Mouse (Mus musculus) left cerebral cortex, postnatal 10 days (tissue): ENCODE measurements at regions not wholly inside any gene's neighbourhood (a gene's known extent, or its start where the extent isn't known, plus 50 kb on each side); places are given as distances from the start of the nearest gene placed in this dataset.

ENCODE experiments used
- DNase-seq, 2 experiments: peaks; one replicate each; pipeline ENCODE4 v3.0.0; 2021 to 2022; ENCODE audit warnings: low spot score in 2 of 2, mixed read lengths in 1 of 2; ENCODE audit errors: extremely low spot score in 1 of 2
- intact Hi-C: fragments of 180-260 bp; cut with DNase I; formaldehyde crosslinking; loops from one replicate; pipeline ENCODE4 v1.15.1; 2025

DNA sequence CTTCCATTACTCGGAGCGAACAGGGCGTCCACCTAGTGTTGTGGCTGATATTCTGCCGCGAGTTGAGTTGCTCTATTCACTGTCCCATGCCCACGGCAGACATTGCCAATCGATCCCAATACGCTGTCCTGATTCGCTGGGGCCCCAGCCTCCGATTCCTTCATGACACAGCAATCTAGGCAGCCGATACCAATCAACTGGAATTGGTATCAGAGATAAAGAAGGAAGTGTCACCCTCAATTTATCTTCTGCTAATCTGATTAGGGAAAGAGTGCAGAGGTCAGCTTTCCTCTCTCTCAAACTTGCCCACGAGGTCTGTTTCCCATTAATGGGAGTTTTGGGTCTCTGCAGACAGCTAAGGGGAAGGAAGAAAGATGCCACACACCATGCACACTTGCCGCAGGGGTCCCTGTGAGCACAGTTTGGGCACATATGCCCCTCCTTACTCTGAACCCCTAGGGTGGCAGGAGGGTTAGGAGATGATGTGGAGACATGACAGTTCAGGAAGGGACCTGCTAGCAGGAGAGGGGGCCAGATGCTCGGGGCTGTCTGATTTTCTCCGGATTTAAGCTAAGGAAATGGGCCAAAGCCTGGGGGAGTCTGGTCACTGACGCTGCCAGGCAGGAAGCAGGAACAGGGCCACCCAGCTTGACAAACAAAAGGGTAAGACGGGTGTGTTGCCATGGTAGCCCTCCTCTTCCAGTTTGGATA lies 383.1 kb upstream of the Kazn start:
- intact Hi-C loops = no loop called here
- no peak for DNase-seq

DNA sequence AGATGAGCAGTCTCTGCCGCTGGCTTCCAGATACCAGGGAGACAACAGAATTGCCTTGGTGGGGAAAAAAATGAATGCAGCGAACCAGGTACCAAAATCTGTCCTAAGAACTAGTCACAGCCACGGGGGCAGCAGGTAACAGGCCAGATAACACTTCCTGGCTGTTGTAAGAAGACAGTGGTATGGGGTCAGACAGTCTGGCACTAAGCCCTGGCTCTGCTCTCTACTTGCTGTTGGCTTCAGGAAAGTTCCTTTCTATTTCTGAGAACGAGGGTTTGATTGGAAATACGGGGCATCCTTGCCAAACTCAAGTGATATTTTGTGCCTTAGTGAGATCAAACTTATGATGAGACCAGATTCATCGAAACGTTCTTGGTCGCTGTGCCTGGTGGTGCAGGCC lies 380.2 kb upstream of the Kazn start:
- intact Hi-C loops = no loop called here
- DNase-seq = no peak

DNA sequence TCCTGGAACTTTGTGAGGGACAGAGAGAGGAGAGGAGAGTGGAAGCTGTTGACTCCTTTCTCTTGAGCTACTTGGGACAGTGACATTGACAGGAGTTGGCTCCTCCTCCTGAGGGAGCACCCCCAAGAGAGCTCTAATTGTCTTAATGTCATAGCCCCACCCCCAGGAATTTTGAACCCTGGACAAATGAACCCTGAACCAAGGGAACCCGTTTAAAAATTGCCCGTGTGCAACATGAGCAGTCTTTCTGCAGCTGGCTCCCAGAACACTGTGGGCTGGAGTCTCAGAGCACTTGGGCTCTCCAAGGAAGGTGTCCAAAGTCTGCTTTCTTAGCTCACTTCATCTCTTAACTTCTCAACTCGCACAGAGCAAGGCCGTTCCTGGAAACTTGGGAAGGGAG lies 379.6 kb upstream of the Kazn start:
- intact Hi-C loops = no loop called here

DNA sequence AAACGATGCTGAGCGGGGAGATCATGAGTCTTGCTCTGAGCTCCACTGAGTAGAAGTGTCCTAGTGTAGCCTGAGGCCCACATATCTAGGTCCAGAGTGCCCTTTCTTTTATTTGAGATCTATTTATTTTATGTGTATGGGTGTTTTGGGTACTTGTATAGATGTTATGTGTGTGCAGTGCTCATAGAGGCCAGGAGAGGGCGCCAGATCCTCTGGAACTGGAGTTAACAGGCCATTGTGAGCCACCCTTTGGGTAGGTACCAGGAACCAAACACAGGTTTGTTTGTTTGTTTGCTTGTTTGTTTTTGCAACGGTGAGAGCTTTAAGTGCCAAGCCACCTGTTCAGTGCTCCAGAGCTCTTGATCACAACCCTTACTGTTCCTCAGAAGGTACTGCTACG lies 378.5 kb upstream of the Kazn start:
- no peak for DNase-seq
- intact Hi-C loops = no loop called here

More for the DNA sequence above, 379.6 kb upstream of the Kazn start:
- no peak for DNase-seq

DNA sequence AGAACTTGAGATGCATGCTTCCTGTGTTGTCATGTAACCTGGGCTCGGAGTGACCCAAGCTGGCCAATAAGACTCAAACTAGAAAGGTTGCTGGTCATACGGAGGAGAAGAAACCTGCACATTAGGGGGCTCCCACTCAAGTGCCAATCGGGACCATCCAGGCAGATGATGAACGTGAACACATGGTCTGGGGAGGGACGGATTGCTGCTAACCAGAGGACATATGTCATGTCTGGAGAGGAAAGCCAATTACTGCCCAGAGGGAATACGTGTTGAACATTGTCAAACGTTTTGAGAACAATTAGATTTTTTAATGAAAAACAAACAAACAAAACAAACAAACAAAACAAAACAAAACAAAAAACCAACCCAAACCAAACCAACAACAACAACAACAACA lies 377.7 kb upstream of the Kazn start:
- no peak for DNase-seq
- intact Hi-C loops = no loop called here

DNA sequence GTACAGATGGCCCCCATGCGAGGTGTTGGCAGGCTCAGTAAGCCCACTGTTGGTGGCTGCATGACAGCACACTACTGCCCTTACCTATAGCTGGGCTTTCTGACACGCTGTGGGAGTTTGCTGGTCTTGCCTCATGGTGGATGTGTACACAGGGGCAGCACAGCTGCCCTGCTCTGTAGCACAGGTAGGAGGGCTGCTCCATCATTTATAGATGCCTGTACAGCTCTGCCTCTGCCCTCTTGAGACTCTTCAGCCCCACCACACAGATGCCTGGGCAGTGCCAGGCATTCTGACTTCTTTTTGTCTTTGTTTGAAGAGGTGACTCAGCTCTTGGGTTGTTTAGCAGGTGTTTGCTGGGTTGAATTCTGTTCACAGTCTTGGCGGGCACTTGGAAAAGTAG lies 365.9 kb upstream of the Kazn start:
- DNase-seq = no peak
- intact Hi-C loops = no loop called here

DNA sequence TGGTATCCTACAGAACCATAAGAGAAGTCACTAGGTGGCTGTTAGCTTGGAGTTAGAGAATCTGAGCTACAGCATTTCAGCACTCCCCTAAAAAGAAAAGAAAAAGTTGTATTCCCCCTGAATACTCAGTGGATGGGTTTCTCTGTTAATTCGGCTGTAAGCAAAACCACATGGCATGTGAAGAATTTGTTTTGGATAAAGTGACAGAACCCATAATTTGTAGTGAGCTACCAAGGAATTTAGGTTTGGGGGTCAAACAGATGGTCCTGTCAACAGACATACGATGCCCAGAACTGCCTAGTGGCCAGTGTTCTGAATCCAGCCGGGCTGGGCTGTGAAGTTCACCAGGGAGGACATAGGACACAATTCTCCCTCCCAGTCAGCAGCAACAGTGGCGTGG lies 358.0 kb upstream of the Kazn start:
- no peak for DNase-seq
- intact Hi-C loops = no loop called here

DNA sequence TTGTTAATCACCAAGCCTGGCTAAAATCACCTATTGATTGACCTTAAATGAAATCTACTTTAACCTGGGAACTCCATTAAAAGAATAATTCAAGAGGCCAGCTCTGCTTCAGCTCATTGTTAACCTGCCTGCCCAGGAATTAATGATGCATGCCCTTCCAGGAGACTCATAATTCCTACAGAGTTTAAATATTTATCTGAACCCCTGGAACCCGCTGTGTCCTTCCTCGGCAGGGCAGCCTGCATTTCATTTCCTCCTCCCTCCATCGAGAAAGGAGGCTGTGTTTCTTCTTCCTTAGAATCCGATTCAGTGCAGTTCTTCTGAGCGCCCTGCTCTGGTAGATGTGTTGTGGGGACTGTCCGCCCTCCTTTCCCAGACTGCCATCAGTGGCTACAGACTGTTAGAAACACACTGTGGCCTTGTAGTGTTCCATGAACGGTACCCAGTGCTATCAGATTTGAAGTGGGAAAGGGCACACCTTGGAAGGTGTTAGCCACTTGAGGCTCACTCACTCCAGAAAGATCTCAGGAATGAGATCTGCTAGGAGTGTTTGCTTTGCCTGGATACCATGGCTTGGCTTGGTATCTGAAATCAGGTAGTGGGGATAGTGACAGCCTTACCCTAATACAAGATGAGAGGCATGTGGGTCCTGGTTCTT lies 350.0 kb upstream of the Kazn start:
- DNase-seq = no peak
- intact Hi-C loops = no loop called here

DNA sequence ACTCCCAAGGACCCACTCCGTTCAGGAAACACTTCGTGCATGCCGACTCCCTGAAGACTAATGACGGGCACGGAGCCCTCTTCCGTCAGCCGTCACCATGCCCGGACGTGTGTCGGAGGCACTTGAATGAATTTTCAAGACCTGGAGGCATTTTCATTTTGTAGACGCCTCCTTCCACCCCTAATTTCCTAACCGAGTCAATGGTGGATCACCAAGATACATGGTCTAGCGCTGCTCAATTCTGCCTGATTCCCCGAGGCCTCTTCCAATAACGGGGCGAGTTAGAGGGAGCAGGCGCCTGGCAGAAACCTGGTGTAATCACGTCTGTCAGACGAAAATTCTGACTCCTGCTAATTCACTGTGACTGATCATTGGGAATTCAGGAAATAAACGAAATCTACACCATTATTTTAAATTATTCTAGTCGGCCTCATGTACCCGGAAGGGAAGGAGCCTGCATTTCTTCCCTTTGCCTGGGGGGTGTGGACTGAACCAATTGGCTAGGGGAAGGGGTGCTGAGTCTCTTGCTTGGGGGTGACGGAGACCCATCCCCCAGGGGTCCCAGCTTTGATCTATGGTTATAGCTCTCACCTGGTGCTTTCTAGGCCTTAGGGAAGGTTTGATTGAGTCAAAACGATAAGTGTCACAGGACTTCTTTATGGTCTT lies 349.4 kb upstream of the Kazn start:
- no peak for DNase-seq
- intact Hi-C loops = no loop called here

DNA sequence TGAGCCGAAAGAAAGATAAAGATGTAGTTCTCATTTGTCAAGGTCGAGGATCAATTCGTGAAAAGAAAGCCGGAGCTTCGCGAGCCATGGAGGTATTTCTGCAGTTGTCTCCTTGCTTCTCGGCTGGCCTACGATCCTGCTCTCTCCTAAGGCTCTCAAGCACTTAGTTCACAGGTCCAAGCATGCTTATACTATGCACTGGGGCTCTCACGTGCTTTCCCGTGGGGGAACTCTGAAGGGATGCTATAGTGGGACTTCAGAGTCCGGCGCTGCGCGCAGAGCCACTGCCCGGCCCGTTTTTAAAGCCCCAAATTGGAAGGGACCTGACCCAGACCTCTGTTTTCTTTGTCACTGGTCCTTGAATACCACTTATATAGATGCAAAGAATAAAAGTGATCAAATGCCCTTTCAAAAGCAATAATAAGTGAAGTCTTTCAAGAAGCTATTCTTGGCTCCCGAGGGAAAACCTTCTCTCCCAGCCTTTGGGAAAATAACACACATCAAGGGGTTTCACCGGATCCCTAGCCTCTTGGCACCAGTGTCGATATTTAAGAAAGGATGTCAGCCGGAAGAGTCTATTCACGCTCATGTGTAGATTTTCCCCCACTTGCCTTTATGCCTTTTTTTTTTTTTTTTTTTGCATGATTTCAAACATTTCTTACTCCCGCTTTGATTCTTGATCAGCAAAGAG lies 348.3 kb upstream of the Kazn start:
- intact Hi-C loops = no loop called here
- DNase-seq = no peak

DNA sequence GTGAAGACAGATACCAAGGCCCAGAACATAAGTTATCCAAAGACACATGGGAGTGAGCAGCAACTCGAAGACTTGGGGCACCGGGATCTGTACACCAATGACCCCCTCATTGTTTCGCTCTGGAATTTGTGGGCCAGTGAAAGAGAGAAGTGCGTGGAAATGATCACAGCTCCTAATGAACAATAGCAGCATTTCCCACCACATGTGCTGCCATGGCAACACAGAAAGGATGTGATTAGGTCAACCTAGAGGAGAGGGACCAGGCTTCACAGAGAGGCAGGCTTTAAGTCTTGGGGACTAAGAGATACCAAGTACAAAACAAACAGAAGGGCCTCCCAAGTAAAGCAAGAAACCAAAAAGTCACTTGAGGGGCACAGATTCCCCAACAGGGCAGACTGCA lies 339.3 kb upstream of the Kazn start:
- DNase-seq = no peak

DNA sequence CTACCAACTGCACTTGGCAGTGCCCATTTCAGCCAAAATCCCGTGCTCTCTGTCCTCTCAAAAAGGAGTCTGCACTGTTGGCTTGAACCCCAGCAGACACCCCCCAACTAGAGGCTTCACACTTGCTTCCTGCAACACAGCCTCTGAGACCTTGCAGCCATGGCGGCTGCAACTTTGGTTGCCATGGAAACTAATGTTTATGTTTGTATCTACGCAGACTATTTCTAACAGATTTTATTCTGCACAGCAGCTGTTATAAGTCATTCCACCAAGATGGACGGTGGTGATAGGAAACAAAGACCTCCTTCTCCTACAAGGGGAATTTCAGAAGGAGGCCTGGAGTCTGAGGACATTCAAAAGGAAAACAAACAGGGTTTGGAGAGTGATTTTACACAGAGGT lies 338.3 kb upstream of the Kazn start:
- intact Hi-C loops = no loop called here
- no peak for DNase-seq

More for the DNA sequence above, 339.3 kb upstream of the Kazn start:
- intact Hi-C loops = no loop called here

DNA sequence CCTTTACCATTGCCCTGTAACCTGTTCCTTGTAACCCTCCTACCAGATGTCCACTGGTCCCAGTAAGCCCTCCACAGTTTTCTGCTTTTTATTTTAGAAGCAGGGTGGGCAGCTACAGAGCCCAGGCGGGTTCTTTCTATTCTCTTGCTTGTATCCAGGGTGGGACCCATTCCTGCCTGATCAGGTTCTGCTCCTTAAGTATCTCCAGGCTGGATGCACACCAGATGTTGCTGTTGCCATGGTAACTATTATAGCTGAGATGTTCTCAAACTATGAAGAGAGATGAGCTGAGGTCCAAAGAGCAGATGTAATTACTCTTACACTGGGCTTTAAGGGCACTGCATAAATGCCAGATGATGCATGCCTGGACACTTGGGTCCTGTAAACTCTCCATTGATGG lies 335.3 kb upstream of the Kazn start:
- intact Hi-C loops = no loop called here
- DNase-seq = no peak

DNA sequence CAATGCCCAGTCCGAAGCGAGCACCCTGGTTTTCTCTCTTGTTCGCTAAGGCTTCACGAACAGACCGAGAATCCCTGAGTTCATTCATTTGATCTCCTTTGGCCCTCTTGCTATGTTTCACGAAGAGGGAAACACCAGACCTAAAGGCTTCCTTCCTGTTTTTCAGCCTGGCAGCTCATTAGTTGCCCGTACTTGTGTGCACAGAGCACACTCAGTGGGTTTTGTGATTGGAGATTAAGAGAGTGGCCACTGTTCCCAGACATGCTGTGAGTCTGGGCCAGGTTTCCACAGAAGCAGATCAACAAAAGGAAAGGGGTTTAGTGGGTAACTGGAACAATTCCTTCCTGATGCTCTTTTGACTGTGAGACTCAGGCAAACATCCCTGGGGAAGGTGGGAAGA lies 331.5 kb upstream of the Kazn start:
- no peak for DNase-seq
- intact Hi-C loops = no loop called here

DNA sequence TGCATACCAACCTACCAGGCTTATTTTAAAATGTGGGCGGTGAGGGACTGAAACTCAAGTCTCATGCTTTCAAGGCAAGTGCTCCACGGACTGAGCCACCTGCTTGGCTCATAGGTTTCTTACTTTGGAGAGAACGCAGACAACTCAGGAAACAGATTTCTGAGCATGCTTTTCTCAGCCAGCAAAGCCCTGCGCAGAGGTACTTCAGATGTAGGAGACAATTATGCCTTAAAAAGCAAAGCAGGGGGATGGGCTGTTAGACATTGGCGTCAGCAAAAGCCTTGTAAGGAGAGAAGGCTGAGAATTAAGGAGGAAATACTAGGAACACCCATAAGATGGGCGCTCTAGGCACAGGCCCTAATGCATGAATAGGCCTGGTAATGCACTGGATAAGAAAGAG lies 329.4 kb upstream of the Kazn start:
- intact Hi-C loops = no loop called here
- no peak for DNase-seq

DNA sequence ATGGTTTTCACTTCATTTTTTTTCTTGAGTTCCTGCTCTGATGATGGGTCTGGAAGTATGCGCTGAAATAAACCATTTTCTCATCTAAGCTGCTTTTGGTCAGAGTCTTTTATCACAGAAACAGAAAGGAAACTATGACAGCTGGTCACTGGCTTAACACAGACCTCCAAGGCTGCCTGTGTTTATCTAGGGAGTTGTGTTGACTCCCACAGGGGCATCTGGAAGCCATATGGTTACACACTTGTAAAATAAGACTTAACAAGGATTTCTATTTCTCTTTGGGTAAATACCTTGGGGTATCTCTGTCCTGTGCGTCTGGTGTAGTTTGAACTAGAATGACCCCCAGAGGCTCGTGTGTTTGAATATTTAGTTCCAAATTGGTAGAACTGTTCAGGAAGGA lies 315.5 kb upstream of the Kazn start:
- no peak for DNase-seq
- intact Hi-C loops = no loop called here

DNA sequence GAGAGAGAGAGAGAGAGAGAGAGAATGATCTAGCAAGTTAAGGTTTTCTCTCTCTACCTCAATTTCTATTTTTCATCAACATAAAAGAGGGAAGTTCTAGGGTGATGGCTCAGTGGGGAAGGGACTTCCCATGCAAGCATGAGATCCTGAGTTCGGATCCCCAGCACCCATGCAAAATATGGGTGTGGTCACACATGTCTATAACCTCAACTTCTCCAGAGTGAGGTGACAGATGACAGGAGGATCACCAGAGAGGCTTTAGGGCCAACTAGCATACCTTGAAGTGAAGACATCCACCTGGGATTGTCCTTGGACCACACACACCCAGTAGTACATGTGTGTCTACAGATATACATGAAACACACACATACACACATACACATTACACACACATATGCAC lies 306.7 kb upstream of the Kazn start:
- no peak for DNase-seq
- intact Hi-C loops = no loop called here

DNA sequence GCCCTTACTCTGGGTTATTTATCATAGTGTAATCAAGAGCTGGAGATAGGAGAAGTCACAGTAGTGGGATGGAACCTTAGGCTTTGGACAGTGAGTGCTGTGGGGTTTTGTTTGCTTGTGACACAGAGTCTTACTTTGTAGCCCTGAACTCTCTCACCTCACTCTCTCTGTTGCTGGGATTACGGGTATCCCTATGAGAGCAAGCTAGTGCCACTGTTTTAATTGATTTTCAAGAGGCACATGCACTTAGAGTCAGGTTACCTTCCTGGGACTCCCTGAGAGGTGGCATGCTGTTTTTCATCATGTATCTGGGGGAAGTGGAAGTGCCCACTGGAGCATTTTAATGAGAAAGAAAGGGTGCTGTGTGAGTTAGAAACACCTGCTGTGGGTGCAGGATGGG lies 306.0 kb upstream of the Kazn start:
- intact Hi-C loops = no loop called here
- no peak for DNase-seq

DNA sequence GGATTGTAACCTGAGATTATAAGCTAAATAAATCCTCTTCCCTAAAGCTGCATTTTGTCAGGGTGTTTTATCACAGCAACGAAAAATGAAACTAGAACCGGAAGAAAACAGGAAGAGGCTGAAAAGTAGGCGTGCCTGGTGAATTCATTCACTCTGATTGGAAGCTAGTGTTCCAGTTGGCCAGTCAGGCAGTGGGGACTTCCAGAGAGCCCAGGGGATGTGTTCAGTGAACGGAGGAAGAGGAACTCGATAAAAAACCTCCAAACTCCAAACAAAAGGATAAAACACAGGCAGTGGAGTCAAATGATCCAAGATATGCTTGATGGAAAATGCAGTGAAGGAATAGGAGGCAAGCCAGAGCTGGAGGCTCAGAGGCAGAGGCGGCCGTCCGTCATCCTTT lies 305.5 kb upstream of the Kazn start:
- no peak for DNase-seq
- intact Hi-C loops = no loop called here

DNA sequence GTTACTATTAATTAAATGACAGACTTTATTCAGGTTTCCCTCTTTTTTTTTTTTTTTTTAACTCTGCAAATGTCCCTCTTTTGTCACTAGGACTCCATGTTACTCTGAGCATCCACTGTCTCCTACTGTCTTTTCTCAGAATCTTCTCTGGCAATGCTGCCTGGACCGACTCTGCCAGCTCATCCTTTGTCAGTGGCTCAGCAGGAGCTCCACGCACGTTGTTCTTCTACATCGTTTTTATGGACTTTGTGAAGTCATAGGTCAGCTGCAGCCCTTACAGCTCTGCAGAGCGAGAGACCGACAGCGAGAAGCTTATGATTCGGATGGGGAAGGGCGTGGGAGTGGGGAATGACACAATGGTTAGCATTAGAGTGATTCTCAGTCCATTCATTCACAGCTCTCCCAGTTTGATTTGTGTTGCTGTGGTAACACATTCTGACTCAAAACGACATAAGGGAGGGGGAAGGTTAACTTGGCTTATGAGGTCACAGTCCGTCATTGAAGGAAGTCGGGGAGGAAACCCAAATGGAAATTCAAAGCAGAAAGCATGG lies 300.1 kb upstream of the Kazn start:
- intact Hi-C loops = no loop called here
- no peak for DNase-seq
